Mouse (Mus musculus) stomach, postnatal 0 days (tissue): ENCODE measurements around the gene Arhgef38.

Source experiments
- CTCF ChIP-seq: IDR thresholded peaks from 2 replicates; pipeline ENCODE4 v1.5.1; 2016; ENCODE audit warnings: antibody characterized with exemption, low read depth, mild to moderate bottlenecking, moderate library complexity
- EP300 ChIP-seq: optimal IDR thresholded peaks from 2 replicates; pipeline ENCODE3; 2016; ENCODE audit warnings: antibody characterized with exemption

- TF ChIP-seq CTCF (no peak), EP300 (no peak)
These were observed 130.3 kb downstream of the Arhgef38 start for GRCm38 (mm10) chr3:133104436-133104835.
